Mouse (Mus musculus) brain, embryonic 14.5 days (tissue): Measurements from ENCODE around the gene Hrasls5.

Experiments
- CTCF ChIP-seq: fragments of 200-500 bp; IDR thresholded peaks from 2 replicates; pipeline ENCODE4 v1.5.1; 2012; ENCODE audit warnings: inconsistent platforms, mild to moderate bottlenecking, moderate library complexity, borderline replicate concordance; ENCODE audit not compliant: insufficient read depth, insufficient read length; ENCODE audit errors: extremely low read depth
- POLR2A ChIP-seq: fragments of 200-500 bp; IDR thresholded peaks from 2 replicates; pipeline ENCODE4 v1.6.1; 2012; ENCODE audit warnings: mild to moderate bottlenecking, inconsistent platforms, borderline replicate concordance; ENCODE audit not compliant: poor library complexity, insufficient read depth, insufficient read length, severe bottlenecking; ENCODE audit errors: extremely low read depth

DNA sequence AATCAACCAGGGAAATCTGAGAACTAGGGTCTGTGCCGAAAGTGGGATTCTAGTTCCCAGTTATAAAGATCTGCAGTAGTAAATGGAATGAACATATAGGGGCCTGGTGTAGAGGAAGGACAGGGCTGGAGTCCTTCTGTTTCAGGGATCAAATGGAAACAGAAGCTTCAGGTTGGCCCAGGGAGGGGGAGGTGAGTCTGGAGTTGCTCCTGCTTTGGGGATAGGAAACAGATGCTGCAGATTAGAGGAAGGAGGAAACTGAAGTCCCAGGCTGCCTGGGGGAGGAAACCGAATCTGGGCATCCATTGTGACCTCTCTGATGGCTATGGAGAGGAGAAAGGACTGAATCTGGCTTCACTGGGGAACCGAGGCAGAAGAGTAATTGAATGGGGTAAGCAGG, 44.0 kb upstream of the Hrasls5 start:
- TF ChIP-seq CTCF, result no peak
- TF ChIP-seq POLR2A, result no peak
